Mouse (Mus musculus): ENCODE data around the gene Rapgef3. TPM values are rescaled to one million over a fixed set of nuclear protein-coding genes. Genes with fewer than 3 reads are reported as not detected.

Gene Rapgef3
- polyA plus RNA-seq, 1 experiment = 0.05 TPM

DNA sequence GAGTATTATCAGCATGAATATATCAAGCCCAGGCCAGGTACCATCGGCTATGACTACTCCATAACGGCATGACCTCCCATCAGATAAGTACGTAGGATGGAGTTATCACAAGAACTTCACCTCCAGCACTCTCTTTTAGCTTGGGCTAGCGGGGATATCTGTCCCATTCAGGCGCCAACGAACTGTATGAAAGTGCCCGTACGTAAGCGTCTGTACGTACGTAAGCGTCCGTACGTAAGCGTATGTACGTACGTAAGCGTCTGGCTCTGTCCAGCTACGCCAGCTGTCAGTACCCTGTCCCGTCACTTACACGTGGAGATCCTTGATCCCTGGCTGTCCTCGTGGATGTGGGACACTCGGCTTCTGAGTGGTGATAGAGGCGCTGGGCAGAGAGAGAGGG lies 21.0 kb downstream of the Rapgef3 start:
- no peak for TF ChIP-seq GATA1 (IDR thresholded peaks at IDR 0.05; ENCODE audit: low read length)

DNA sequence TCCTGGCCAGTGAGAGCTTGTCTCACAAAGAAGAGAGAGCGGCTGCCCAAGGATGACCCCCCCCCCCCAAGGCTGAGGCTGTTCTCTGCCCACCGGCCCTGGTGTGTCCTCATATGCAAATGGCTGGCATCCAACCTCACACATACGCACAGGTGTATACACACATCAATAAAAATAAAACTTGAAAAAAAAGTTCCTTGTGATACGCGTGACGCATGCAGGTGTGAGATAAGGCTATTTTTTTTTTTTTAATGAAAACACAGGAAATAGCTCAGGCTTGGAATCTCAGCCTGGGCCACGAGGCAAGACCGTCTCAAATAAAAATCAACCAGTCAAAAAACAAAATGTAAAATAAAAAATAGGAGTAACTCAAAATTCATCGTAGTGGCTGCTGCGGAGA lies 21.5 kb downstream of the Rapgef3 start:
- no peak for TF ChIP-seq GATA1 (IDR thresholded peaks at IDR 0.05; ENCODE audit: low read length)

DNA sequence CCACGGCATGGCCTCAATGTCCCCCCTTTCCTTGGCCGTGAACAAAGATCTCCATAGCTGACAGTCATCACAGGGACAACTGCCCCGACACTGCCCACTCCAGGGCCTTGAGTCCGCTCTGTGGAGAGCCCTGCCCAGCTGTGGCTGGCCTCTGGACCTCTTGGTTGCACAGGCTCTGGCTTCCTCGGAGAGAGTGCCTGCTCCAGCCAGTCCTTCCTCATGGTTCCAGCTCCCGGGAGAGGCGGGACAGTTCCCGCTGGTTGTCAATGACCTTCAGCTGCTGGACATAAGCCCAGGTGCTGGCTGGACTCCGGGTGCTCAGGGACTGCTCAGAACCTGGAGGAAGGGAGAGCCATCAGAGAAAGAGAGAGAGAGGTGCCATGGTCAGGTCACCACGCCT lies 22.4 kb downstream of the Rapgef3 start:
- TF ChIP-seq GATA1 (IDR thresholded peaks at IDR 0.05; ENCODE audit: low read length) = no peak

DNA sequence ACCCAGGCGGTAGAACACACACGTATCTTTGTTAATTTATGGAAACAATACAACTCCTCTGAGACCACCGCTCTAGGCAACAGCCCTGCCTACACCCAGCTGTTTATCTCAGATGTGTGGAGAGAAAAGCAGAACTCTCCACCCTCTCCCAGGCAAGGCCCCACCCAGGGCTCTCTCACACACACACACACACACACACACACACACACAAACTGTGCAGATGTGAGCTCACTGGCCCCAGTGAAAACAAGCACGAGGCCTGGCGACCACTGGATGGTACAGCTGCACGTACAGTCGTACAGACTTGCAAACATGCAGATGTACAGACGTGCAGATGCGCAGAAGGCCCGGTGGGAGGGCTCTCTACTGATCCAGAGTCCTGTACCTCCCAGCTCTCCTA lies 22.8 kb downstream of the Rapgef3 start:
- no peak for TF ChIP-seq GATA1 (IDR thresholded peaks at IDR 0.05; ENCODE audit: low read length)

DNA sequence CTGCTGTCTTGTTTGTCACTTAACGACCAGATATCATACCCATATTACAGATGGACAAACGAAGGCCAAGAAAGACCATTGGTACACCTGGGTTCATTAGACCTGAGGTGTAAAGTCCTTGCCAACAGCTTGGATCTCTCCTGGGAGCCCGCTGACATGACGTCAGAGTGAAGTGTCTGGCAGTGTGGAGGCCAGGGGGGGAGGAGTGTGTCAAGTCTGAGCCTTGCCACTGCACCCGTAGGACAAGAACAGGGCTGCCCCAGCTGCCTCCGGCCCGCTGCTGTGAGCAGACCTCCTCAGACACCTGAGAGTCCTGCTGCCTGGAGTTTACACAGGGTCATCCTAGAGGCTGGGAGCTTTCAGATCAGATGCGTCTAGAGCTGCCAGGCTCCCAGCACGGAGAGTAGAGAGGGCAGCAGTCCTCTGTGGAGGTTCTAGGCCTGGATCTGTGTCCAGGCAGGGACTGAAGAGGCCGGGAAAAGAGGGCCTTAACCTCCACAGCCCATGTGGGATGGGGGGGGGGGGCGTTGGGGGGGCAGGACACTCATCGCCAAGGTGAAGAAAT lies 23.7 kb downstream of the Rapgef3 start:
- no peak for TF ChIP-seq GATA1 (IDR thresholded peaks at IDR 0.05; ENCODE audit: low read length)

DNA sequence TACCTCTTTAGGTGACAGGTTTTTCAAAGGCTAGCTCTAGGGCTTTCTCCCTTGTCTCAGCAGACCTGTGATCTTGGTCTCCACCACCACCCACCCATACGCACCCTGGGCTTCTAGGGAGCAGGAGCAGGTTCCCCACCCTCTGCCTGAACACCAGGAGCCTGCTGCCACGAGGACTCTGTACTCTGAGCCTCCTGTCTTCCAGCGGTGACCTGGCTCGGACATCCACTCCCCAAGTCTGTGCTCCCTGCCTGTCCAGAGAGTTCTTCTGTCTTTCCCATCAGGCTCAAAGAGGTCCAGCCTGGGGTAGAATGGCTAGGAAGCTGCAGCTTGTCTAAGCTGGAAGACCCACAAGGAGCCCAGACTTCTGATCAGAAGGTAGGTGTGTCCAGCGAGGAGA lies 24.6 kb downstream of the Rapgef3 start:
- no peak for TF ChIP-seq GATA1 (IDR thresholded peaks at IDR 0.05; ENCODE audit: low read length)

DNA sequence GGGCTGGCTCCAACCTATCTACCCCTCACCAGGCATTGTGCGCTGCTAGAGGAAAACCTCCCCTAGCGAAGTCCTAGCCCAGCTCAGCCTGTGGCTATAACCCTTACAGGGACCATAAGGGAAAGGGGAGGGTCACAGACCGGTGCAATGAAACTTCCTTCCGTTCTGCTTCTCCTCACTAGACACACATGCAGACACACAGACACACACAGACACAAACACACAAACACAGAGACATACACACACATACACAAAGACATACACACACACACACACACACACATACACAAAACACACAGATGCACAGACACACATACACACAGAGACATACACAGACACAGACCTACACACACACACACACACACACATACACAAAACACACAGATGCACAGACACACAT lies 25.2 kb downstream of the Rapgef3 start:
- TF ChIP-seq GATA1 (IDR thresholded peaks at IDR 0.05; ENCODE audit: low read length) = no peak

DNA sequence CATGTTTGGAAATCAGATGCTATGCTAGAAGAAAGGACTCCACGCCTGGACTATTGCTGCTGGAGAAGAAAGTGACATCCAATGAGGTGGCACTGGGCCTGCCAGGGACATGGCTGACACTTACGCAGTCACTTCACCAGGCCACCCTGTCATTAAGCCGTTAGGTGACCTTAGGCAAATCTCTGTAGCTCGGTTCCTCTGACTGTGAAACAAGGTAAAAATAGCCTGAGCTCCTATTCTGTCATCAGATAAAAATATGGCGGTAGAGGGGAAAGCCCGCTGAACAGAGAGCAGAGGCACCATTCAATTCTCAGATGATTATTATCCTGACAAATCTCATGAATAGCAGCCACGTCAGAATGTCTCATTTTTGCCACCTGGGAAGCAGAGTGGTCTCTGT lies 25.7 kb downstream of the Rapgef3 start:
- TF ChIP-seq GATA1 (IDR thresholded peaks at IDR 0.05; ENCODE audit: low read length) = no peak

DNA sequence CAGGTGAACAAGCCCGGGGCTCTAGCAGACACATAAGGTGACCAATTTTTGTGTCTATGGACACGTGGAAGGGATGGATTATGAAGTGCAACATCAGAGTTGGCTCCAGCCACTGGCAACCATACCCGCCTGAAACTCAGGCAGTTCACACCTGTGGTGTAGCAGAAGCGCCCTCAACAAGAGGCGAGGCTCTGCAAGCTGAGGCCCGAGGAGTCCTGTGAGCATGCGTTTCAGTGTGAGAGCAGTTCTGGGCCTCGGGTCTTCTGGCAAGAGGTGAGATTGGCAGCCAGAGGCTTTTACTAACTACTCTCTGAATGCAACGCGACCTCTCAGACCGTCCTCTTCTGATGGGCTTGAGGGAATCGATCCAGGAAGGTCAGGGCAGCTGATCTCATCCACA lies 26.1 kb downstream of the Rapgef3 start:
- TF ChIP-seq GATA1 (IDR thresholded peaks at IDR 0.05; ENCODE audit: low read length) = no peak

DNA sequence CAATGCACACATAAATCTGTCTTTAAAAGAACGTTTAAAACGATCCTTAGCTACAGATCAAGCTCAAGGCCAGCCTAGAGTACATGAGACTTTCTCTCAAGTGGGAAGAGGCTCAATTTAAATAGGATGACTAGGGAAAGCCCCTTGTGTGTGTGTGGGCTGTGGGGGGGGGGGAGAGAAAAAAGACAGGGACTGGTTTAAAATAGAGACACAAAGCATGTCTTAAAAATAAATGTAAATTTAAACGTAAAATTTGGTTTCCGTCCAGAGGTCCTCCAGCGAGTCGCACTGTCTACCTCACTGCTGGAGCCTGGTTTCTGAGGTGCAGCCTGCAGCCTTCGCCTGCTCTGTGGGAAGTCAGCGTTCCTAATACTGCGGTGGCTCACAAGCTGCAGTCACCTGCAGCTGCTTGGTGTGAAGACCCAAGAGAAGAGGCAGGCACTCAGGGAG lies 27.5 kb downstream of the Rapgef3 start:
- TF ChIP-seq GATA1 (IDR thresholded peaks at IDR 0.05; ENCODE audit: low read length) = no peak

DNA sequence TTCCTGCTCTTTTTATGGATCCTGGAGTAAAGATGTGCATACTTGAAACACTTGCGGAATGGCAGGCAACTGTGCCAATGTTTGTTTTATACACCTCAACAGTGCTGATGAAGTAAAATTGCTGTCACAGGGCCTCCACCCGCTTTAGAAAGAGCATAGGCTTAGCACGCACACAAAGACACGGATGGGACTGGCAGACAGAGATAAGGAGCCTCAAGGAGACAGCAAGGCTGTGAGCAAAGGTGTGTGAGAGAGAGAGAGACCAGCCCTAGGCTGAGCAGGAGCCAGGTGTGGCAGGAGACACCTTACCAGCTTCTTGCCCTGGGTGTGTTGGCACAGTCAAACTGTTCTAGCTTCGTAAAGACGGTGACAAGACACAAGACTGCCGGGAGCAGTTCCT lies 28.8 kb downstream of the Rapgef3 start:
- TF ChIP-seq GATA1 (IDR thresholded peaks at IDR 0.05; ENCODE audit: low read length) = no peak

DNA sequence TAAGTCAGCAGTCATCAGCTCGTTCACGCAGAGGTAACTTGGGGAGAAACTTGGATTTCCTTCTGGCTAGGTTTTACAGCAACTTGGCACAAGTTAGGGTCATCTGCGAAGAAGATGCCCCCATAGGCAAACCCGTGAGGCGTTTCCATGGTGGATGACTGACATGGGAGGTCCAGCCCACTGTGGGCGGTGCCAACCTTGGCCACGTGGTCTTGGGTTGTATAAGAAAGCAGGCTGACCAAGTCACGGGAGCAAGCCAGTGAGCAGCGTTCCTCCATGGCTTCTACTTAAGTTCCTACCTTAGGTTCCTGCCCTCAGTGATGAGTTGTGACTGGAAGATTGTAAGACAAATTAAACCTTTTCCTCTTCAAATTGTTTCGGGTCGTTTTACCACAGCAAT lies 35.8 kb downstream of the Rapgef3 start:
- TF ChIP-seq GATA1 (IDR thresholded peaks at IDR 0.05; ENCODE audit: low read length) = no peak

DNA sequence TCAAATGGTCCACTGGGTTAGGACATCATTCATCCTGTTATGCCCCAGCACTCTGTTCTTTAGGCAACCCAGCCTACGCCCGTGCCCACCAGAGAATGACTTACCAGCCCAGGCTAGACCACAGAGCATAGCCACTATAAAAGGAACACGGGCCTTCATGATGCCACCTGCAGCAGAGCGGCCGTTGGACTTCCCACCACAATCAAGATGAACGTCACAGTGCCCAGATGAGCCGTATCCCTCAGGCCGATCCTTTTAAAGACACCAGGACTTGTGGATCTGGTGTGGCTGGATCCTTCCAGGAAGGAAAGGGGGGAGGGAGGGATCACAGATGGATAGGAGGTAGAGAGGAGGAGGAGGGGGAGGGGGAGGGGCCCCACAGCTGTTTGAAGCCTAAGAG lies 36.7 kb downstream of the Rapgef3 start, which contains the start of gene Endou:
Gene Endou, minus strand, starts transcription at position 229 of the 400 bp plus-strand sequence.
- no peak for TF ChIP-seq GATA1 (IDR thresholded peaks at IDR 0.05; ENCODE audit: low read length)

DNA sequence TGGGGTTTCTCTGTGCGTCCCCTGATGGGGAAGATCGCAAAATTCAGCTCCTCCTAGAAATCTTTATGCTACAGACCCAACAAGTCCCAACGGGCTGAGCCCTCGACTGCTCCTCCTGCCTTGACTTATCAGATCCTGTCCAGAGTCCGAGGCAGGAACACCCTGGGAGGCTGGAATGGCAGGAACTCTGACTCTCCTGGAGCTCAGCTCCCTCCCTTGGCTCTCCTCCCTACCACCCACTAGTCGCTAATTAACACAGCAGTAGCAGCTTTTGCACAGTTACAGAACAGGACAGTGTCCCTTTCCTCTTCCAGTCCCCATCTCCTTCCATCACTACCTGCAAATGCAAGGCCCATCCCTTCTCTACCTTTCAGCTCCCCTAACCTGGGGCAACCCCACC lies 37.4 kb downstream of the Rapgef3 start:
- TF ChIP-seq GATA1 (IDR thresholded peaks at IDR 0.05; ENCODE audit: low read length) = no peak

DNA sequence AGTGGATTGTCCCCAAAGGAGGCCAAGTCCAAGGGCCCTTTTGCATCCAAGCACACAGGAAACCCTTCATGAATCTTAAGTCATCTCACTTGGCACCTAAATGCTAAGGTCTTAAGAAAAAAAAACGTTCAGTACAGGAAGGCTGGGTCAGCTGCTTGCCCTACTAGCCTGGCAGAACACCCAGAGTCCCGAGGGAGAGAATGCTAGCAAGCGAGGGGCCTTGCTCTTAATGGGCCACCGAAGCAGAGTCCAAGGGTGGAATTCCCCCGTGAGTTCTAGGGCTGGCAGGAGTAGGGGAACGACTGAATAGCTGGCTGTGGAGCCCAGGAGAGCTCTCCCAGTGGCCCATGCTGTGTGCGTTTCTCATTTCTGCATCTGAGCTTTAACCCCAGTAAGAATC lies 39.0 kb downstream of the Rapgef3 start:
- TF ChIP-seq GATA1 (IDR thresholded peaks at IDR 0.05; ENCODE audit: low read length) = no peak

DNA sequence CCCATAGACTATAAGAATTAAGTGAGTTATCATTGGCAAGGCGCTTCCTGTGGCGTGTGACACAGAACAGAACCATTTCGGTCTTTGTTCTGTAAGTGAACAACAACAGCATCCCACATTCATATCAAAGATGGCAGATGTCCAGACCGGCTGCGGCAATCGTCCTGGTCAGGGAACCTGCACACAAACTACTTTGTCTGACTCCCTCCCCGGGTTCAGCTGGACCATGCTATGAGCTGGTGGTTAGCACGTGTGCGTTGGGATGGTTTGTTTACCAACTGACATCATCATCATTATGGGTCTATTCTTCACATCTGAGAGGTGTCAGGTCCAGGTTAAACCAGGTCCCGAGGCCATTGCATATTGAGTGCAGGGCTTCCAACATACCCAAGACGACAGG lies 39.4 kb downstream of the Rapgef3 start:
- no peak for TF ChIP-seq GATA1 (IDR thresholded peaks at IDR 0.05; ENCODE audit: low read length)

DNA sequence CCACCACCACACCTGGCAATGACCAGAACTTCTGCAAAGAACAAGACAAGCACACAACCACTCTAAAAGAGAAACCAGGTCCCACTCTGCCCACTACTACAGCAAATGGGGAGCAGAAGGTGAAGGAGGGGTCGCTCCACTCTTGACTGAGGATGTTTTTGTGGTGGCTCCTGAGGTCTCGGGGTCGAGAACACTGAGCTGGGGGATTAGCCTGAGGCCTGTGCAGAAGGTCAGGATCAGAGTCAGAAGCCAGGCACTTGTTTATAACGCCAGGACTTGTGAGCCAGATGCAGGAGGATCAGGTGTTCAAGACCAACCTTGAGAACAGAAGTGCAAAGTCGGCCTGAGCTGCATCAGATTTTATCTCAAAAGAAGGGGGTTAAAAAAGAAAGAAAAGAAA lies 40.3 kb downstream of the Rapgef3 start:
- TF ChIP-seq GATA1 (IDR thresholded peaks at IDR 0.05; ENCODE audit: low read length) = no peak

DNA sequence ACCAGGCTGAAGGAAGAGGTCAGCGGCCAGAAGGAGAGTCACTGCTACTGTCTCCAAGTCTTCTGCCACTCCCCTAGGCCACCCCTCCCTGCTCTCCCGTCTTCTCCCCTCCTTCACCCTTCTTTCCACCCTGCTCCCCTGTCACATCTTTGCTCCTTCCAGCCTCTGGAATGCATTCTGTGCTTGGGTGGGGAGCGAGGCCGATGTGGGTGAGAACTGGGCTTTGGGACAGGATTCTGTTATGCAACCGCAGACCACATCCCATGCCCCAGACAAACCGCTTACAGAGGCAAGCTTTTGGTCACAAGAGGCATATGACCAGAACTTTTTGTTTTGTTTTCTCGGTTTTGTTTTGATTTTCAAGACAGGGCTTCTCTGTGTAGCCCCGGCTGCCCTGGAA lies 40.7 kb downstream of the Rapgef3 start:
- TF ChIP-seq GATA1 (IDR thresholded peaks at IDR 0.05; ENCODE audit: low read length) = no peak

Measured in G1E-ER4 (cell line).